Comparison of ENCODE assay signal across 8 mouse cellular contexts in genomic region chr8:83049616-83050015, GRCm38 (mm10).
DNase-seq lines count a peak whose midpoint lies in the region; ATAC-seq lines count a peak whose summit lies in the region.
"Had no signal": no experiment of that assay in that cellular context is flagged by ENCODE, and none has a peak within 500 bp of the region (broad histone marks: within the 10 kb centered on the region; RNA-seq: fewer than 3 reads in every experiment).

No protein-coding gene starts in this region.

- no peak overlapping the region for H3K9ac ChIP-seq in midbrain, embryonic 16.5 days (ENCODE audit: low read depth, low read length)
- H3K9ac ChIP-seq in forebrain, embryonic 16.5 days (replicated peaks; ENCODE audit: low read depth, low read length): no peak overlapping the region
- no peak overlapping the region for H3K9ac ChIP-seq in stomach, embryonic 15.5 days

- WGBS in midbrain, embryonic 10.5 days: 16% methylated on average over 1 of the region's 1 CpGs
- 11% methylated on average over 1 of the region's 1 CpGs for WGBS in midbrain, embryonic 16.5 days
- 6% methylated on average over 1 of the region's 1 CpGs for WGBS in forebrain, embryonic 16.5 days
- WGBS in stomach, embryonic 15.5 days: 37% methylated on average over 1 of the region's 1 CpGs

- H3K9me3 ChIP-seq in midbrain, embryonic 10.5 days (replicated peaks): no peaks in the 10 kb centered on the region
- H3K9me3 ChIP-seq in midbrain, embryonic 16.5 days (replicated peaks; ENCODE audit: control insufficient read depth, low read length, poor library complexity, severe bottlenecking): no peaks in the 10 kb centered on the region
- H3K9me3 ChIP-seq in forebrain, embryonic 16.5 days (ENCODE audit: control insufficient read depth, low read length): no peaks in the 10 kb centered on the region
- no peaks in the 10 kb centered on the region for H3K9me3 ChIP-seq in stomach, embryonic 15.5 days

- H3K4me1 ChIP-seq in midbrain, embryonic 10.5 days: peaks cover 49% of the 10 kb centered on the region
- H3K4me1 ChIP-seq in midbrain, embryonic 16.5 days (ENCODE audit: control insufficient read depth, insufficient read depth, low read length): peaks cover 6% of the 10 kb centered on the region; the same call in 1 of the 2 replicates
- peaks cover 16% of the 10 kb centered on the region; the same call in 1 of the 2 replicates for H3K4me1 ChIP-seq in forebrain, embryonic 16.5 days (replicated peaks; ENCODE audit: control insufficient read depth, insufficient read depth, low read length)
- peaks cover 10% of the 10 kb centered on the region; the same call in 1 of the 2 replicates for H3K4me1 ChIP-seq in stomach, embryonic 15.5 days

- no peak overlapping the region for H3K4me2 ChIP-seq in midbrain, embryonic 16.5 days (ENCODE audit: low read length)
- no peak overlapping the region for H3K4me2 ChIP-seq in forebrain, embryonic 16.5 days (ENCODE audit: low read length)
- H3K4me2 ChIP-seq in stomach, embryonic 15.5 days: no peak overlapping the region

- H3K36me3 ChIP-seq in midbrain, embryonic 10.5 days: no peaks in the 10 kb centered on the region
- H3K36me3 ChIP-seq in midbrain, embryonic 16.5 days (ENCODE audit: control insufficient read depth, insufficient read depth, low read length): no peaks in the 10 kb centered on the region
- no peaks in the 10 kb centered on the region for H3K36me3 ChIP-seq in forebrain, embryonic 16.5 days (ENCODE audit: control insufficient read depth, insufficient read depth)
- no peaks in the 10 kb centered on the region for H3K36me3 ChIP-seq in stomach, embryonic 15.5 days

- no peak overlapping the region for H3K4me3 ChIP-seq in midbrain, embryonic 10.5 days
- H3K4me3 ChIP-seq in midbrain, embryonic 16.5 days (ENCODE audit: low read depth, low read length): no peak overlapping the region
- H3K4me3 ChIP-seq in forebrain, embryonic 16.5 days (replicated peaks; ENCODE audit: low read length): no peak overlapping the region
- no peak overlapping the region for H3K4me3 ChIP-seq in stomach, embryonic 15.5 days (replicated peaks)

- no peak for ATAC-seq in midbrain, embryonic 16.5 days
- ATAC-seq in forebrain, embryonic 16.5 days: peak; percentile 81
- no peak for ATAC-seq in stomach, embryonic 15.5 days (ENCODE audit: insufficient read depth, low FRiP score, low read depth)

- H3K27me3 ChIP-seq in midbrain, embryonic 10.5 days (ENCODE audit: low read depth, poor library complexity, severe bottlenecking): no peaks in the 10 kb centered on the region
- H3K27me3 ChIP-seq in midbrain, embryonic 16.5 days (ENCODE audit: control insufficient read depth, insufficient read depth, low read depth, low read length): no peaks in the 10 kb centered on the region
- H3K27me3 ChIP-seq in forebrain, embryonic 16.5 days (replicated peaks; ENCODE audit: control insufficient read depth, insufficient read depth, low read length): no peaks in the 10 kb centered on the region
- no peaks in the 10 kb centered on the region for H3K27me3 ChIP-seq in stomach, embryonic 15.5 days (replicated peaks)

- H3K27ac ChIP-seq in midbrain, embryonic 10.5 days (replicated peaks): peak overlapping the region; percentile 79
- H3K27ac ChIP-seq in midbrain, embryonic 16.5 days (ENCODE audit: low read length): no peak overlapping the region
- peak overlapping the region; percentile 72 for H3K27ac ChIP-seq in forebrain, embryonic 16.5 days (ENCODE audit: low read length)
- peak overlapping the region; percentile 16; the same call in 1 of the 2 replicates for H3K27ac ChIP-seq in stomach, embryonic 15.5 days

- DNase-seq in midbrain, embryonic 10.5 days (ENCODE audit: low spot score): no peak
- DNase-seq in layer of hippocampus, postnatal 10 days (ENCODE audit: low spot score in 2 of 2): peak; percentile 50 to 55
- no peak for DNase-seq in cerebellum, postnatal 36 days
- no peak for DNase-seq in embryo, embryonic 9.5 days (ENCODE audit: extremely low spot score)
- DNase-seq: kidney, adult 9 months had no signal

Comparison
In these comparisons a context has a peak if more than half of its experiments do, and no peak if none do; other contexts are left out.
1. DNase-seq: peak in layer of hippocampus, postnatal 10 days (2 of 2); none in midbrain, embryonic 10.5 days (single experiment), cerebellum, postnatal 36 days (0 of 2) and embryo, embryonic 9.5 days (single experiment).